Mouse (Mus musculus) CH12.LX (cell line): ENCODE results near the gene Ern1. TPM values are rescaled to one million over a fixed set of nuclear protein-coding genes. Genes with fewer than 3 reads are reported as not detected.
A peak's percentile ranks its signal among the peaks of the same experiment; 100 is the strongest.

Source experiments
- DNase-seq: peaks from one replicate; pipeline ENCODE4 v3.0.0-alpha.2; 2013; ENCODE audit errors: extremely low read depth
- H3K27ac ChIP-seq: 2 replicates; pipeline ENCODE4 v1.5.1; 2012; ENCODE audit warnings: low read depth, mild to moderate bottlenecking, control low read depth, moderate library complexity; ENCODE audit not compliant: insufficient read depth
- H3K27me3 ChIP-seq: replicated peaks from 2 replicates; pipeline ENCODE3; 2012; ENCODE audit warnings: inconsistent platforms
- H3K36me3 ChIP-seq, 2 experiments: replicated peaks in 1 of 2; 2 replicates each; pipeline versions ENCODE3 to v1.6.1; 2012; ENCODE audit warnings: inconsistent platforms in 1 of 2, low read length in 1 of 2, mild to moderate bottlenecking in 1 of 2, mixed read lengths in 1 of 2, moderate library complexity in 1 of 2; ENCODE audit not compliant: control insufficient read depth in 1 of 2, insufficient read depth in 1 of 2
- H3K4me1 ChIP-seq, 2 experiments: 2 replicates each; pipeline ENCODE4 v1.6.1; 2012; ENCODE audit warnings: inconsistent platforms in 1 of 2, moderate library complexity in 1 of 2; ENCODE audit not compliant: insufficient read depth in 2 of 2, control insufficient read depth in 1 of 2
- H3K4me2 ChIP-seq: 2 replicates; pipeline ENCODE4 v1.6.1; 2012; ENCODE audit warnings: low read depth, mild to moderate bottlenecking, control low read depth; ENCODE audit not compliant: poor library complexity, insufficient read depth, severe bottlenecking
- H3K4me3 ChIP-seq, 3 experiments: fragments of 150-350 bp in 1 of 3; sonication (generic) in 1 of 3; replicated peaks in 1 of 3; 2 replicates each; pipeline versions ENCODE3 to v1.5.1; 2011 to 2012; ENCODE audit warnings: low read depth in 2 of 3, low read length in 2 of 3, mild to moderate bottlenecking in 2 of 3, moderate library complexity in 2 of 3, control low read depth in 1 of 3, improper control_type of control experiment in 1 of 3, inconsistent platforms in 1 of 3, mixed read lengths in 1 of 3; ENCODE audit not compliant: poor library complexity in 1 of 3
- H3K79me2 ChIP-seq: replicated peaks from 2 replicates; pipeline ENCODE4 v1.6.1; 2012; ENCODE audit warnings: mild to moderate bottlenecking, moderate library complexity; ENCODE audit not compliant: control insufficient read depth, poor library complexity, insufficient read depth, severe bottlenecking; ENCODE audit errors: extremely low read depth
- H3K9ac ChIP-seq: 2 replicates; pipeline ENCODE4 v1.6.1; 2012; ENCODE audit warnings: low read depth, mild to moderate bottlenecking, control low read depth, moderate library complexity; ENCODE audit not compliant: insufficient read depth
- H3K9me3 ChIP-seq: replicated peaks from 2 replicates; pipeline ENCODE3; 2012; ENCODE audit warnings: low read length, inconsistent platforms, mixed read lengths
- BHLHE40 ChIP-seq: IDR thresholded peaks from 2 replicates; pipeline ENCODE4 v1.6.1; 2011; ENCODE audit warnings: mild to moderate bottlenecking, low read depth, low read length, improper control_type of control experiment
- CHD1 ChIP-seq: IDR thresholded peaks from 2 replicates; pipeline ENCODE4 v1.6.1; 2012; ENCODE audit warnings: low read depth, low read length, improper control_type of control experiment, inconsistent platforms
- CHD2 ChIP-seq: IDR thresholded peaks from 2 replicates; pipeline ENCODE4 v1.6.1; 2011; ENCODE audit warnings: low read length, improper control_type of control experiment
- CTCF ChIP-seq, 2 experiments: IDR thresholded peaks in 1 of 2; conservative IDR thresholded peaks in 1 of 2; 2 replicates each; pipeline ENCODE4 v1.5.1; 2011 to 2012; ENCODE audit warnings: low read depth in 2 of 2, low read length in 2 of 2, improper control_type of control experiment in 1 of 2, inconsistent platforms in 1 of 2, mild to moderate bottlenecking in 1 of 2, moderate library complexity in 1 of 2
- E2F4 ChIP-seq: IDR thresholded peaks from 2 replicates; pipeline ENCODE4 v1.6.1; 2011; ENCODE audit warnings: low read depth, low read length, improper control_type of control experiment; ENCODE audit not compliant: insufficient replicate concordance
- EP300 ChIP-seq: IDR thresholded peaks from 2 replicates; pipeline ENCODE4 v1.6.1; 2011; ENCODE audit warnings: low read length, improper control_type of control experiment
- GABPA ChIP-seq: IDR thresholded peaks from 2 replicates; pipeline ENCODE4 v1.6.1; 2012; ENCODE audit warnings: low read depth, low read length, improper control_type of control experiment, inconsistent platforms; ENCODE audit not compliant: insufficient replicate concordance
- IRF4 ChIP-seq: IDR thresholded peaks from 2 replicates; pipeline ENCODE4 v1.6.1; 2014; ENCODE audit warnings: low read depth, mild to moderate bottlenecking, inconsistent platforms, low read length, improper control_type of control experiment
- KAT2A ChIP-seq: IDR thresholded peaks from 2 replicates; pipeline ENCODE4 v1.6.1; 2012; ENCODE audit warnings: low read length, improper control_type of control experiment, inconsistent platforms; ENCODE audit not compliant: insufficient replicate concordance
- MAFK ChIP-seq: IDR thresholded peaks from 2 replicates; pipeline ENCODE4 v1.6.1; 2011; ENCODE audit warnings: low read length, improper control_type of control experiment; ENCODE audit not compliant: insufficient replicate concordance
- MAX ChIP-seq: IDR thresholded peaks from 2 replicates; pipeline ENCODE4 v1.6.1; 2011; ENCODE audit warnings: low read length, improper control_type of control experiment
- MAZ ChIP-seq: IDR thresholded peaks from 2 replicates; pipeline ENCODE4 v1.6.1; 2012; ENCODE audit warnings: low read depth, mild to moderate bottlenecking, inconsistent platforms, low read length, improper control_type of control experiment, moderate library complexity
- MEF2A ChIP-seq: IDR thresholded peaks from 2 replicates; pipeline ENCODE4 v1.6.1; 2014; ENCODE audit warnings: low read depth, mild to moderate bottlenecking, inconsistent platforms, low read length, improper control_type of control experiment, borderline replicate concordance
- MXI1 ChIP-seq: IDR thresholded peaks from 2 replicates; pipeline ENCODE4 v1.6.1; 2011; ENCODE audit warnings: mild to moderate bottlenecking, low read depth, low read length, improper control_type of control experiment
- MYC ChIP-seq: IDR thresholded peaks from 2 replicates; pipeline ENCODE4 v1.6.1; 2011; ENCODE audit warnings: low read depth, mild to moderate bottlenecking, improper control_type of control experiment, low read length
- NELFE ChIP-seq: IDR thresholded peaks from 2 replicates; pipeline ENCODE4 v1.6.1; 2011; ENCODE audit warnings: low read depth, low read length, improper control_type of control experiment
- NRF1 ChIP-seq: IDR thresholded peaks from 2 replicates; pipeline ENCODE4 v1.6.1; 2014; ENCODE audit warnings: low read depth, mild to moderate bottlenecking, inconsistent platforms, low read length, improper control_type of control experiment, moderate library complexity
- POLR2A ChIP-seq: IDR thresholded peaks from 2 replicates; pipeline ENCODE4 v1.6.1; 2011; ENCODE audit warnings: low read depth, mild to moderate bottlenecking, improper control_type of control experiment, low read length
- RAD21 ChIP-seq: IDR thresholded peaks from 2 replicates; pipeline ENCODE4 v1.6.1; 2011; ENCODE audit warnings: low read depth, mild to moderate bottlenecking, low read length, improper control_type of control experiment, moderate library complexity
- RCOR1 ChIP-seq: conservative IDR thresholded peaks from 2 replicates; pipeline ENCODE4 v1.6.1; 2012; ENCODE audit warnings: low read depth, mild to moderate bottlenecking, inconsistent platforms, low read length, improper control_type of control experiment
- SMC3 ChIP-seq: IDR thresholded peaks from 2 replicates; pipeline ENCODE4 v1.6.1; 2011; ENCODE audit warnings: low read depth, low read length, improper control_type of control experiment
- TCF12 ChIP-seq: IDR thresholded peaks from 2 replicates; pipeline ENCODE4 v1.6.1; 2014; ENCODE audit warnings: low read depth, mild to moderate bottlenecking, inconsistent platforms, low read length, improper control_type of control experiment
- ZC3H11A ChIP-seq: IDR thresholded peaks from 2 replicates; pipeline ENCODE4 v1.6.1; 2012; ENCODE audit warnings: low read depth, mild to moderate bottlenecking, inconsistent platforms, low read length, improper control_type of control experiment
- ZMIZ1 ChIP-seq: IDR thresholded peaks from 2 replicates; pipeline ENCODE4 v1.6.1; 2012; ENCODE audit warnings: low read depth, mild to moderate bottlenecking, inconsistent platforms, low read length, improper control_type of control experiment
- ZNF384 ChIP-seq: IDR thresholded peaks from 2 replicates; pipeline ENCODE4 v1.6.1; 2012; ENCODE audit warnings: low read depth, low read length, improper control_type of control experiment, inconsistent platforms
- dilution Hi-C: fragments of 300-500 bp; cut with MboI; formaldehyde crosslinking; loops from 2 replicates; pipeline ENCODE4 v1.14.3; 2020; ENCODE audit warnings: low sequenced_read_pairs; ENCODE audit not compliant: extremely low pct_unique_long_range_greater_than_20kb, extremely low pct_ligation_motif_present
- in situ Hi-C: fragments of 300-500 bp; cut with MboI; formaldehyde crosslinking; loops from 3 replicates; pipeline ENCODE4 v1.14.3; 2019; ENCODE audit warnings: low sequenced_read_pairs, low pct_ligation_motif_present, low pct_unique_long_range_greater_than_20kb, mixed read lengths
- polyA plus RNA-seq: library from polyadenylated mRNA; unstranded; fragments of >175 nt; gene quantifications from 2 replicates; pipeline ENCODE4 v1.2.1, GENCODE M21; 2012; ENCODE audit warnings: low read depth; ENCODE audit not compliant: insufficient read length
- total RNA-seq, 2 experiments: library from RNA; depleted of rRNA; stranded (reverse); fragments of 300-350 nt in 1 of 2; fragments of >200 nt in 1 of 2; gene quantifications; 2 replicates each; pipeline ENCODE4 v1.2.3; 2012 to 2014

The Ern1 gene
- total and polyA plus RNA-seq, 3 experiments, result 3.0 to 21.7 (median 7.7) TPM

GRCm38 (mm10) chr11:106364712-106365111, 122.9 kb downstream of the Ern1 start:
- Histone ChIP-seq H3K4me2 (no peak overlapping the region), H3K36me3 (no peaks in the 10 kb centered on the region), H3K9ac (no peak overlapping the region), H3K79me2 (no peaks in the 10 kb centered on the region), H3K9me3 (peaks cover 8% of the 10 kb centered on the region), H3K27ac (no peak overlapping the region), H3K4me3 (no peak overlapping the region), H3K4me1 (peaks cover 0 to 8% of the 10 kb centered on the region in 2 experiments; a peak in 2 of 4 replicates), H3K27me3 (peaks cover 16% of the 10 kb centered on the region)
- TF ChIP-seq RCOR1 (no peak), NELFE (no peak), ZC3H11A (no peak), CHD1 (no peak), MXI1 (no peak), SMC3 (no peak), MAZ (no peak), KAT2A (no peak), IRF4 (no peak), CHD2 (no peak), E2F4 (no peak), GABPA (no peak), MYC (no peak), ZNF384 (no peak), CTCF (conservative IDR thresholded peaks at IDR 0.05 in 1 of 2, IDR thresholded peaks at IDR 0.05 in 1 of 2; ENCODE audit: low read depth in 2 of 2, low read length in 2 of 2) (no peak), TCF12 (no peak), EP300 (no peak), MAX (no peak), BHLHE40 (no peak), MAFK (no peak)
- in situ Hi-C loops (no loop called here), dilution Hi-C loops (no loop called here)
- DNase-seq, result no peak

- Histone ChIP-seq H3K4me1 (peaks cover 5% of the 10 kb centered on the region in 2 experiments; a peak in 3 of 4 replicates), H3K27me3 (peaks cover 48% of the 10 kb centered on the region), H3K27ac (no peak overlapping the region), H3K9me3 (no peaks in the 10 kb centered on the region), H3K79me2 (no peaks in the 10 kb centered on the region), H3K36me3 (no peaks in the 10 kb centered on the region), H3K4me2 (no peak overlapping the region), H3K4me3 (no peak overlapping the region), H3K9ac (no peak overlapping the region)
- in situ Hi-C loops, result no loop called here
- dilution Hi-C loops, result no loop called here
- peak; percentile 65 for DNase-seq
- no peak for TF ChIP-seq POLR2A
- TF ChIP-seq CHD1, result no peak
- TF ChIP-seq SMC3, result peak; percentile 76
- 0 out of 2 replicates have a peak, but pooled peaks have one; percentile 32 for TF ChIP-seq BHLHE40
- no peak for TF ChIP-seq NRF1
- TF ChIP-seq MEF2A, result no peak
- 0 out of 2 replicates have a peak, but pooled peaks have one; percentile 35 for TF ChIP-seq IRF4
- no peak for TF ChIP-seq ZMIZ1
- no peak for TF ChIP-seq MAFK
- TF ChIP-seq CTCF (conservative IDR thresholded peaks at IDR 0.05 in 1 of 2, IDR thresholded peaks at IDR 0.05 in 1 of 2; ENCODE audit: low read depth in 2 of 2, low read length in 2 of 2), result peak; percentile 48 to 83
- peak; percentile 60 for TF ChIP-seq RAD21
- no peak for TF ChIP-seq ZC3H11A
- TF ChIP-seq NELFE, result no peak
Observed at GRCm38 (mm10) chr11:106359350-106359749, 128.3 kb downstream of the Ern1 start.
